Mouse (Mus musculus) lung, postnatal 4 days (tissue): Measurements from ENCODE around the gene Gm10840.
"Not testable (repeated sequence)": the region's sequence is repeated elsewhere in the genome, so short reads cannot be mapped to it uniquely, and the experiment has no call there.

ENCODE experiments used
- DNase-seq, 2 experiments: peaks; one replicate each; pipeline ENCODE4 v3.0.0; 2021

The Gm10840 gene

GRCm38 (mm10) chr11:106162237-106162636 lies 1.6 kb downstream of the Gm10840 start:
- no peak for DNase-seq

DNA sequence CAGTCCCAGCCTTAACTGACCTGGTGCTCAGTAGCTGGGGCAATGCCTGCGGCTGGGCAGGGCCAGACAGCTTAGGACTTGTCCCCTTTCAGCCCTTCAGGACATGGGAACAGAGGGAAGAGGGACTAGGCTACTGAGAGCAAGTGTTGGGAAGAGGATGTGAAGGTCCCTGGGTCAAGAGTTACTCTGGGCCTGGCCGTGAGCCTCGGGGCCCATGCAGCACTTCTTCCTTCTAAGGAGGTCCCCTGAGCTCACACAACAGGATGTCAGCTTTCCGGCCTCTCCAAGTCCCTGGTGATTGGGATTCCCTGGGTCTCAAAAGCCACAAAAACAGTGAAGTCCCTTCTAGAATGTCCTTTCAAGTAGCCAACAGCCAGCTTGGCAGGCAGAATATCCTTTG lies 2.9 kb downstream of the Gm10840 start:
- DNase-seq: peak in 1 of 2 experiments; percentile 63

- no peak for DNase-seq
Observed at GRCm38 (mm10) chr11:106164601-106165180, 4.0 kb downstream of the Gm10840 start.

GRCm38 (mm10) chr11:106167435-106167834 lies 6.8 kb downstream of the Gm10840 start:
- DNase-seq: peak; percentile 37 to 45

GRCm38 (mm10) chr11:106170807-106171206 lies 10.2 kb downstream of the Gm10840 start:
- peak in 1 of 2 experiments; percentile 60 for DNase-seq

- no peak for DNase-seq
Observed at GRCm38 (mm10) chr11:106173228-106173627, 12.6 kb downstream of the Gm10840 start.

GRCm38 (mm10) chr11:106174372-106174771 lies 13.7 kb downstream of the Gm10840 start:
- DNase-seq: no peak

GRCm38 (mm10) chr11:106175081-106175480 lies 14.4 kb downstream of the Gm10840 start:
- DNase-seq: no peak

DNA sequence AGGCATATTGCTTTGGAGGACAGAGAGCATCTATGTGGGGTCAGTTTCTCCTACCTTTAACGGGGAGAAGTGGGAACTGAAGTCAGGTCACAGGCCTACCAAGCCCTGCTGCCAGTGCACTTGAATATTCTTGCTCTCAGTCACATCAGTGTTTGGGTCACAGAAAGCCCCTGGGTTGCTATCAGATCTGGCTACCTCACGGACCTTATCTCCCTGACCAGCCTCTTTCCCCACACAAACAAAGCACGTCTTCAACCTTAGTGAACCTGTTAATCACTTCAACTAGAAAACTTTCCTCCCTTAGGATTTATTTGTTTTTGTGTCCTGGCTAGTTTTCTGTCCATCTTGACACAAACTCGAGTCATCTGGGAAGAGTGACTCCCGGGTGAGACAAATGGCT lies 15.7 kb downstream of the Gm10840 start:
- DNase-seq: no peak

GRCm38 (mm10) chr11:106178036-106178782 lies 17.6 kb downstream of the Gm10840 start:
- DNase-seq: no peak

- DNase-seq: no peak
Observed at GRCm38 (mm10) chr11:106179711-106180448, 19.2 kb downstream of the Gm10840 start.

DNA sequence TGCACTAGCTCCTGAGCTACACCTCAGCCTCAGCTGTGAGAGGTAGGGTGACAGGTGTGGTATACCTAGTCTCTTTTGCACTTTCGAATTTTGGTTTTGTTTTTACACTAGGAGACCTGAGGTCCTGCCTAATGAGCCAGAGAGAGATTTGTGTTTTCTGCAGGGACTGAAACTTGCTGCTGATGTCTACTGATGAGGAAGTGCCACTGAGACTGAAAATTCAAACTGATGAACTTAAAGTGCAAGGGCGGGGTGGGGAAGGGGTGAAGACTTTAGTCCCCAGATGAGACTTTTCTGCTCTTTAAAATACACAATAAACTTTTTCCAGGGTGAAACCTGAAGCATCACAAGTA lies 19.8 kb downstream of the Gm10840 start:
- no peak for DNase-seq

DNA sequence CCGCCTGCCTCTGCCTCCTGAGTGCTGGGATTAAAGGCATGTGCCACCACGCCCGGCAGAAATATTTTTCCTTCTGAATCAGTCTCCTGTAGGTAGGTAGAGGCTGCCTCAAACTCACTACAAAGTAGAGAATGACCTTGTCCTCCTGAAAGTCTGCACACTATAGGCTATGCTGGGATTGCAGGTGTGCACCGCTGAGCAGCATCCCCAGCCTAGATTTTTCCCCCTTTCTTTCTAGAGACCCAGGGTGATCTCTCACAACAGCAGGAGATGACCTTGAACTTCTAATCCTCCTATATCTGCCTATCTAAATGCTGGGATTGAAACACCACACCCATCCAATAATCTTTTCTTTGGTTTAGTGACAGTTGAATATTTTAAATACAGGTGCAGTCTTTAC lies 26.7 kb downstream of the Gm10840 start:
- no peak for DNase-seq

- no peak for DNase-seq
Observed at GRCm38 (mm10) chr11:106191716-106192115, 31.1 kb downstream of the Gm10840 start.

DNA sequence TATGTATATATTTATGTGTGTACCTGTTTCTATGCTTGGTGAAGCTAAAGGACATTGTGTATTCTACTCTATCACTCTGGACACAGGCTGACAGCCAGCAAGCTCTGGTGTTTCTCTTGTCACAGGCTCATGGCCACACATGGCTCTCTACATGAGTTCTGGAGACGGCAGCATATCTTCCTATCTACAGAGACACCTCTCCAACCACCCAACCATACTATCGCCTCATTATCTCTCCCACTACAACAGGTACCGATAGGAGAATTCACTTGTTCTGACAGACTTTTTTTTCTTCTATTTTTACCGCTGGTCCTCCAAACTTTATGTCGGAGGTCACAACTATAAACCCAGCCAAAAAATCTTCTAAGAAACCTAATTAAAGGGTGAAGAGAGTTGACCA lies 31.6 kb downstream of the Gm10840 start:
- no peak for DNase-seq

DNA sequence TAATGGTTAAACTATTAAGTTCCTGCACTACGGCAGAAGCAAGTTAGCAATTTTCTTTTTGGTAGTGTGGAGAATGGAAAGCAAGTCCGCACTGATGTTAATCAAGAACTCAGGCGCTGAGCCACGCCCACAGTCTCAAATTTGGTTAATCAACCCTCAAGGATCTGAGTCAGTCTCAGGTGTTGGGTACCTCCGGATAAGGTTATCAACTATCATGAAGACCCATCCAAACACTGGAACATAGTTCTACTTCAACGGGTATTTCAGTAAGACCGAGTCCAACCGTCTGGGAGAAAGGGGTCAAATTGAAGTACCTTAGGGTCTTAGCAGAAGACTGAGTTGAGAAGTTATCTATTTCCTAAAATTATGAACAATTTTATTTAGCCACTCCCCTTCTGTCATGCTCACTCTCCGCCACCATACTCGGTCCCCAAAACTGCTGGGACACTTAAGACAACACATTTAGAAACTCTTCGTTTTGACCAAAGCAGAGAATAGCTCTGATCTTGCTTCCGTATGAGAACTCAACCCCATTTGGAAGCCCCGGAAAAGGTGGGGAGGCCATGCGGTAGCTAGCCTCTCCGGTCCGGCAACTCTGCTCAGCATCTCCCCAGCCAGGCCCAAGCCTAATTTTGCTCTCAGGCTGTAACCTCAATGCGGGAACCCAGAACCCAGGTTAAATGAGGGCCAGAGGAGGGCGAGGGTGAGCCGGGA lies 32.2 kb downstream of the Gm10840 start:
- DNase-seq: no peak

GRCm38 (mm10) chr11:106193371-106194154 lies 32.9 kb downstream of the Gm10840 start:
- peak; percentile 97 to 98 for DNase-seq

GRCm38 (mm10) chr11:106194155-106194541 lies 33.5 kb downstream of the Gm10840 start:
- DNase-seq: no peak

- no peak for DNase-seq
Observed at GRCm38 (mm10) chr11:106194891-106195290, 34.2 kb downstream of the Gm10840 start.

DNA sequence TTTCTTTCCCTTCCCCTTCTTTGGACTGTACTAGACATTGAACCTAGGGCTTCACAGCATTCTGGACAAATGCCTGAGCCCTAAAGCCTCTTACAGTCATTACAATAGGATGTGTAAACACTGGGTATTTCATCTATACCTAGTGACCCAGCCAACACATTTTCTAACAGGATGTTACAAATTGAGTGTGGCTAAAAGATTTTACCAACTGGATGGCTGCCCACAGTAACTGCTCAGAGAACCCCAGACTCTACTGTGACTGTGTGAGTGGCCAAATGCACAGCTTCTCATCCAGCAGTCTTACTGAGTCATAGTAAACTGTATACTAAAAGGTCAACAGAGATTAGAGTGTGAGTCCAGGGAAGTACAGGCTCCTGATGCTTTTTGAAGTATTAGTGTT lies 34.7 kb downstream of the Gm10840 start:
- DNase-seq: no peak

- DNase-seq: no peak
Observed at GRCm38 (mm10) chr11:106198277-106198676, 37.6 kb downstream of the Gm10840 start.

- DNase-seq: not testable (repeated sequence)
Observed at GRCm38 (mm10) chr11:106199997-106200396, 39.3 kb downstream of the Gm10840 start.

DNA sequence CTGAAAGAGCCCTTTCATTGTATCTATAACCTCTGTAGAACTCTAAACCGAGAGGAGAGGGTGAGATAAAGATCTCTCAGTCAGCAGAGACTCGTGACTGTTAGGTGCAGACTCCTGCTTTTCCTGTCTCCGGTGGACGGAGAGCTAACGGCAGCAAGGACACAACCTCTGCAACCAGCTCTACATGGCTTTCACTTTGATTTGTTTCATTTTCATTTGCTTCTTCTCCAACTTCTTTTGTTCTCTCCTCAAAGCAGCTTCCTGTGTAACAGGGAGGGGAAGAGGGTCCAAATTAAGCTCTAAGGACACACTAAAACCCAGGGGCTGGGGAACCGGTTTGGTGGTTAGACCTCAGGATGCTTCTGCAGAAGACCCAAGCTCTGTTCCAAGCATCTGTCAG lies 40.1 kb downstream of the Gm10840 start:
- no peak for DNase-seq
